Mouse (Mus musculus) liver, embryonic 15.5 days (tissue): ENCODE results near the gene Ankrd11. TPM values are rescaled to one million over a fixed set of nuclear protein-coding genes. Genes with fewer than 3 reads are reported as not detected.
"Not testable (repeated sequence)": the region's sequence is repeated elsewhere in the genome, so short reads cannot be mapped to it uniquely, and the experiment has no call there.

Source experiments
- ATAC-seq: fragments of 200-750 bp; cut with Nextera tagmentation; 2 replicates; pipeline ENCODE4 v1.8.0; 2017; ENCODE audit warnings: moderate number of reproducible peaks, mild to moderate bottlenecking, moderate library complexity; ENCODE audit not compliant: insufficient read depth
- H3K27ac ChIP-seq: fragments of 300-500 bp; sonication (generic); replicated peaks from 2 replicates; pipeline ENCODE4 v1.5.1; 2015; ENCODE audit warnings: mild to moderate bottlenecking, inconsistent platforms
- H3K27me3 ChIP-seq: fragments of 300-500 bp; sonication (generic); 2 replicates; pipeline ENCODE4 v1.6.1; 2015; ENCODE audit warnings: mild to moderate bottlenecking, inconsistent platforms
- H3K36me3 ChIP-seq: fragments of 300-500 bp; sonication (generic); replicated peaks from 2 replicates; pipeline ENCODE4 v1.6.1; 2015; ENCODE audit warnings: moderate library complexity, mild to moderate bottlenecking, inconsistent platforms
- H3K4me1 ChIP-seq: fragments of 300-500 bp; sonication (generic); replicated peaks from 2 replicates; pipeline ENCODE4 v1.6.1; 2015; ENCODE audit warnings: inconsistent platforms
- H3K4me2 ChIP-seq: fragments of 300-500 bp; sonication (generic); 2 replicates; pipeline ENCODE4 v1.6.1; 2015; ENCODE audit warnings: moderate library complexity, mild to moderate bottlenecking, inconsistent platforms
- H3K4me3 ChIP-seq: fragments of 300-500 bp; sonication (generic); replicated peaks from 2 replicates; pipeline ENCODE4 v1.5.1; 2015; ENCODE audit warnings: mild to moderate bottlenecking, inconsistent platforms
- H3K9ac ChIP-seq: fragments of 300-500 bp; sonication (generic); 2 replicates; pipeline ENCODE4 v1.6.1; 2015; ENCODE audit warnings: moderate library complexity, mild to moderate bottlenecking, inconsistent platforms
- H3K9me3 ChIP-seq: fragments of 300-500 bp; sonication (generic); replicated peaks from 2 replicates; pipeline ENCODE4 v1.6.1; 2016; ENCODE audit warnings: inconsistent platforms
- WGBS: fragments of 180-500 bp; shearing (Covaris S2); methylation state at CpG from one replicate; pipeline ENCODE4 v1.1.7; 2015; ENCODE audit warnings: mixed read lengths; ENCODE audit not compliant: insufficient replicate concordance; 5-methylcytosine and 5-hydroxymethylcytosine counted together
- polyA plus RNA-seq: library from polyadenylated mRNA; unstranded; fragments of >200 nt; fragmentation: Nextera tagmentation; extraction: Ambion mirVana; gene quantifications from 2 replicates; pipeline ENCODE4 v1.2.1, GENCODE M21; 2015

Gene Ankrd11
- polyA plus RNA-seq, 1 experiment from 2014 or later, result 18.1 TPM

DNA sequence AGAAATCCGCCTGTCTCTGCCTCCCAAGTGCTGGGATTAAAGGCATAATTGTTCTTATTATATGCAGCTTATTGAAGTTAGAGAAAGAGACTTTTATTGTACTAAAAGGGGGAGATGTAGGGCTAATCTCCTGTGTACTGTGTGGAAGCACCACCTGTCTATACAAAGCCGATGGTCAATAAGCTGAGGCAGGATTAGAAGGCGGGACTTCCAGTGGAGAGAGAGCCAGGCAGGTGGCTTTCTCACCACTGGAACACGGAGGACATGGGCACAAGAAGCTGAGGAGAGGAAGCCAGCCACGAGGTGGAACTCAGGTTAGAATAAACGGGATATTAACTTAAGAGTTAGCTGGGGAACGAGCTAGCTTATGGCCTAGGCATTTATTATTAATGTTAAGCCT, 20.6 kb upstream of the Ankrd11 start, which contains the start of gene Spg7:
Gene Spg7, plus strand, starts transcription at position 222 of the 400 bp plus-strand sequence.
- Histone ChIP-seq H3K27me3 (no peaks in the 10 kb centered on the region), H3K9ac (no peak within 1 kb of the TSS), H3K27ac (no peak within 1 kb of the TSS), H3K4me3 (no peak within 1 kb of the TSS), H3K36me3 (peaks cover 4% of the 10 kb centered on the region), H3K9me3 (no peaks in the 10 kb centered on the region), H3K4me2 (no peak within 1 kb of the TSS; the same call in 1 of the 2 replicates), H3K4me1 (peaks cover 34% of the 10 kb centered on the region)
- ATAC-seq, result no peak
- 71% methylated on average over 7 of the region's 7 CpGs for WGBS

GRCm38 (mm10) chr8:123051458-123051857, 9.4 kb upstream of the Ankrd11 start:
- no peaks in the 10 kb centered on the region for H3K9me3 ChIP-seq
- no peak overlapping the region for H3K4me2 ChIP-seq
- no peaks in the 10 kb centered on the region for H3K27me3 ChIP-seq
- peak overlapping the region; percentile 53 for H3K27ac ChIP-seq
- peaks cover 12% of the 10 kb centered on the region; the same call in 1 of the 2 replicates for H3K4me1 ChIP-seq
- H3K36me3 ChIP-seq, result no peaks in the 10 kb centered on the region
- H3K4me3 ChIP-seq, result no peak overlapping the region
- 48% methylated on average over 5 of the region's 5 CpGs for WGBS
- H3K9ac ChIP-seq, result no peak overlapping the region
- ATAC-seq, result peak; percentile 60

DNA sequence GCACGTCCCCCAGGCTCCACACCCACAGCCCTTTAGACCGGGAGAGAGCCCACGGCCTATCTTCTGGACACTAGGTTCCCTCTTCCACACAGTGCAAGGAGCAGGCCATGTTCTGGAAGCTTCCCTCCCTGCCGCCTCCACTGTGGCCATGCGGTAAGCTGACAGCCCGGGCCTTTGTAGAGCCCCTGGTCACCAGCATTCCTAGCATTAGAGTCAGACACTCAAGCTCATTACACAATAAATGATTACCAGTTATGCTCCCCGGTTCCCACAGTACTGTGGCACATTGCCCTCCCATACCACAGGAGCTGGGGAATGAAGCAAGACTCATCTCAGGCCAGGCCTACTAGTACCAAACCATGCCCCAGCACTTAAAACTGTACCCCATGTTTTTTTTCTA, 6.3 kb upstream of the Ankrd11 start:
- WGBS, result 78% methylated on average over 7 of the region's 7 CpGs
- Histone ChIP-seq H3K4me1 (peaks cover 30% of the 10 kb centered on the region), H3K36me3 (peaks cover 3% of the 10 kb centered on the region; the same call in 1 of the 2 replicates), H3K27me3 (no peaks in the 10 kb centered on the region), H3K9ac (no peak overlapping the region), H3K27ac (no peak overlapping the region), H3K4me3 (no peak overlapping the region), H3K4me2 (no peak overlapping the region), H3K9me3 (no peaks in the 10 kb centered on the region)
- ATAC-seq, result no peak

- Histone ChIP-seq H3K4me1 (peaks cover 34% of the 10 kb centered on the region), H3K36me3 (peaks cover 3% of the 10 kb centered on the region; the same call in 1 of the 2 replicates), H3K9me3 (no peaks in the 10 kb centered on the region), H3K27ac (no peak overlapping the region), H3K4me3 (no peak overlapping the region), H3K4me2 (no peak overlapping the region), H3K9ac (no peak overlapping the region), H3K27me3 (no peaks in the 10 kb centered on the region)
- 83% methylated on average over 7 of the region's 7 CpGs for WGBS
- no peak for ATAC-seq
These were observed 5.8 kb upstream of the Ankrd11 start for GRCm38 (mm10) chr8:123047827-123048226.

- Histone ChIP-seq H3K27ac (no peak overlapping the region), H3K27me3 (no peaks in the 10 kb centered on the region), H3K9me3 (no peaks in the 10 kb centered on the region), H3K4me2 (no peak overlapping the region), H3K4me3 (no peak overlapping the region), H3K4me1 (peaks cover 31% of the 10 kb centered on the region), H3K36me3 (peaks cover 3% of the 10 kb centered on the region; the same call in 1 of the 2 replicates), H3K9ac (no peak overlapping the region)
- WGBS, result 65% methylated on average over 4 of the region's 4 CpGs
- ATAC-seq, result no peak
These were observed 4.6 kb upstream of the Ankrd11 start for GRCm38 (mm10) chr8:123046706-123047105.

DNA sequence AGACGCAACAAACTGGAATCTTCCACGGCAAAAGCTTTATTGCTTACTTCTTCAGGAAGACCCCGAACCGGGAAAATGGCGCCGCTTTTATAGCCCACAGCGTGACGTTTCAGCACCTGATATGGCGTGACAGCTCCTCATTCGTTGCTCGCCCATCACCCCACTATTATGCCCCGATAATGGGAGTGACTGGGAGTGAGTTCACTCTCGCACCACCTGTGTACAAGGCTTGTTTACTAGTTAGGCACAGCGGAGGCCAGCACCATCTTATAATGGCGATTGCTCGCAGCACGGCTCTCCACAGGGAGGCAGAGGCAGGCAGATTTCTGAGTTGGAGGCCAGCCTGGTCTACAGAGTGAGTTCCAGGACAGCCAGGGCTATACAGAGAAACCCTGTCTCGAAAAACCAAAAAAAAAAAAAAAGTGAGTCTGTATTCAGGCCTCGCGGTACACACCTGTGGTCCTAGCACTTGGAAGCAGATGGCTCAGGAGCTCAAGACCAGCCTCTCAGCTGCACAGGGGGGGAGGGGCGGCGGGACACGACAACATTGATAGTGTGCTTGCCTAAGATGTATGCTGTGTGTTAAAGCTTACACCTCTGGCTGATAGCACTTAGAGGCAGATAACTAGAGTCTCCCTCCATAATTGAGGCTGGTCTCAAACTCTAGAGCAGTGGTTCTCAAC, 2.8 kb upstream of the Ankrd11 start:
- H3K4me3 ChIP-seq, H3K4me2 ChIP-seq, H3K9ac ChIP-seq, ATAC-seq, H3K27me3 ChIP-seq, H3K36me3 ChIP-seq, H3K9me3 ChIP-seq: not testable (repeated sequence)
- WGBS, result 87% methylated on average over 23 of the region's 23 CpGs
- peaks cover 39% of the 10 kb centered on the region for H3K4me1 ChIP-seq
- peak overlapping the region; percentile 46; the same call in 1 of the 2 replicates for H3K27ac ChIP-seq

DNA sequence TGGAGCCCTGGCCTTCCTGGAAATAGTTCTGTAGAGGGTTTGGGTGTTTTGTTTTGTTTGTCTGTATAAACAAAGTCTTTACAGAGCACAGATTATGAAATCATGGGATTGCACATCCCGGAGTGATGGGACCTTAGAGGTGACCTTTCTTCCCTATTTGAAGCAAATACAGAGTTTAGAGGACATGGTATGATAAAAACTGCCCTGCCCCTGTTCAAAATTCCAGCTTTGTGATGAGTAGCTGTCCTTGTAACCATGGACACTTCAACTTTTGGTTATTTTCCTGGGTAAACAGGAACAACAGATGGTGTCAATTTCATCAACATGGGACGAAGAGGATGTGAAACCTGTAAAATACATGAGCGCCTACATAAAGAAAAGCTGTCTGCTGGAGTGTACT, 1.9 kb upstream of the Ankrd11 start:
- Histone ChIP-seq H3K27ac (peak overlapping the region; percentile 46), H3K4me1 (peaks cover 48% of the 10 kb centered on the region), H3K4me2 (peak overlapping the region; percentile 84), H3K36me3 (peaks cover 3% of the 10 kb centered on the region; the same call in 1 of the 2 replicates), H3K9ac (no peak overlapping the region), H3K4me3 (peak overlapping the region; percentile 100), H3K27me3 (no peaks in the 10 kb centered on the region), H3K9me3 (no peaks in the 10 kb centered on the region)
- no peak for ATAC-seq
- WGBS, result 73% methylated on average over 3 of the region's 3 CpGs

GRCm38 (mm10) chr8:123042974-123043625, 1.0 kb upstream of the Ankrd11 start:
- peaks cover 3% of the 10 kb centered on the region; the same call in 1 of the 2 replicates for H3K36me3 ChIP-seq
- ATAC-seq, result no peak
- peak overlapping the region; percentile 84 for H3K4me2 ChIP-seq
- 11% methylated on average over 22 of the region's 22 CpGs for WGBS
- H3K4me3 ChIP-seq, result peak overlapping the region; percentile 100
- no peaks in the 10 kb centered on the region for H3K9me3 ChIP-seq
- H3K9ac ChIP-seq, result peak overlapping the region; percentile 90
- peaks cover 50% of the 10 kb centered on the region for H3K4me1 ChIP-seq
- H3K27me3 ChIP-seq, result no peaks in the 10 kb centered on the region
- peak overlapping the region; percentile 100 for H3K27ac ChIP-seq

DNA sequence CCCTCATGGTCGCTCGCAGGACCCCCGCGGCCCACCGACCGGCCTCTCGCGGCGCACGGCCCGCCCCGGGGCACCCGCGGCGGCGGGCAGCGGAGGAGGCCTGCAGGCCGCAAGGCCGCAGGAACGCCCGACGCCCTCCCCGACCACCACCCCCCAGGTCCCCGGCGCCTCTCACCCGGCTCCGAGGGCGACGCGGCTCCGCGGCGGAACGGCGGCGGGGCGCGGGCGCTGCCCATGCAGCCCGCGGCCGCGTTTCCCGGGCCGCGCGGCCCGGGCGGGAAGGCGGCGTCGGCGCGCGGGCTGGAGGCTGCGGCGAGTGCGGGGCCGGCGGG, 337 bp downstream of the Ankrd11 start:
- H3K9ac ChIP-seq, result peak overlapping the region; percentile 100
- H3K4me3 ChIP-seq, result peak overlapping the region; percentile 100
- peak overlapping the region; percentile 96 for H3K27ac ChIP-seq
- H3K4me2 ChIP-seq, result peak overlapping the region; percentile 83
- WGBS, result 1% methylated on average over 54 of the region's 60 CpGs
- H3K36me3 ChIP-seq, result peaks cover 3% of the 10 kb centered on the region; the same call in 1 of the 2 replicates
- ATAC-seq, result peak; percentile 19
- H3K9me3 ChIP-seq, result no peaks in the 10 kb centered on the region
- no peaks in the 10 kb centered on the region for H3K27me3 ChIP-seq
- H3K4me1 ChIP-seq, result peaks cover 63% of the 10 kb centered on the region

GRCm38 (mm10) chr8:123041008-123041773, 886 bp downstream of the Ankrd11 start:
- ATAC-seq, result no peak
- Histone ChIP-seq H3K4me3 (peak overlapping the region; percentile 100), H3K36me3 (peaks cover 3% of the 10 kb centered on the region; the same call in 1 of the 2 replicates), H3K9me3 (no peaks in the 10 kb centered on the region), H3K4me1 (peaks cover 69% of the 10 kb centered on the region), H3K27me3 (no peaks in the 10 kb centered on the region), H3K27ac (peak overlapping the region; percentile 96), H3K9ac (peak overlapping the region; percentile 100), H3K4me2 (peak overlapping the region; percentile 83)
- under 1% methylated on average over 70 of the region's 71 CpGs for WGBS
